Mouse (Mus musculus): Measurements from ENCODE around the gene Tmub1. TPM values are rescaled to one million over a fixed set of nuclear protein-coding genes. Genes with fewer than 3 reads are reported as not detected.
"Not testable (repeated sequence)": the region's sequence is repeated elsewhere in the genome, so short reads cannot be mapped to it uniquely, and the experiment has no call there.

The Tmub1 gene
- polyA plus RNA-seq, 1 experiment from 2014 or later: 63.7 TPM

DNA sequence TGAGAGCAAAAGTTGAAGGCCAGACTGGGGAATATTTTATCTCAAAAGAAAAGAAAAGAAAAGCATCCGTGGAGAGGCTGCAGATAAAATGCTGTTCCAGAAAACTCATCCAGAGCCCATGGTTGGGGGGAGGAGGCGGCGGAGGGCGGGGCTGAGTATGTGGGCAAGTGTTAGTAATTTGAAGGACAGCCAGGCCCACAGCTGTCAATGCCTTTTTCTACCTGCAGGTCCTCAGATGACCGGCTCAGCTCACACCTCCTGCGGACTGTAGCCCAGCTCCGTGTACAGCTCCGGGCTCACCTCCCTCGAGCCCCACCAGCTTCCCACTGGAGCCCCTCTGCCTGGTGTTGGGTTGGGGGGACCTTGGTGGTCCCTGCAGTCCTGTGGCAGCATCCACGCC lies 48.0 kb downstream of the Tmub1 start:
- WGBS: 87% methylated on average over 10 of the region's 10 CpGs
- peaks cover 5% of the 10 kb centered on the region; the same call in 1 of the 2 replicates for H3K36me3 ChIP-seq (replicated peaks)
- H3K4me3 ChIP-seq: no peak overlapping the region
- no peak overlapping the region for H3K9ac ChIP-seq
- no peaks in the 10 kb centered on the region for H3K9me3 ChIP-seq
- H3K4me2 ChIP-seq: no peak overlapping the region
- no peak for ATAC-seq (replicated peaks)
- no peaks in the 10 kb centered on the region for H3K27me3 ChIP-seq (replicated peaks)
- H3K27ac ChIP-seq: no peak overlapping the region
- peaks cover 7% of the 10 kb centered on the region; the same call in 1 of the 2 replicates for H3K4me1 ChIP-seq

DNA sequence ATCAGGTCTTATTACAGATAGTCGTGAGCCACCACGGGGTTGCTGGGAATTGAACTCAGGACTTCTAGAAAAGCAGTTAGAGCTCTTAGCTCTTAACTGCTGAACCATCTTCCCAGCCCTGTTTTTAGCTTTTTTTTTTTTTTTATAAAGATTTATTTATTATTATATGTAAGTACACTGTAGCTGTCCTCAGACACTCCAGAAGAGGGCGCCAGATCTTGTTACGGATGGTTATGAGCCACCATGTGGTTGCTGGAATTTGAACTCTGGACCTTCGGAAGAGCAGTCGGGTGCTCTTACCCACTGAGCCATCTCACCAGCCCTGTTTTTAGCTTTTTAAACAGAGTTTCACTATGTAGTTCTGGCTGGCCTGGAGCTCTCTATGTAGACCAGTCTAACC lies 51.4 kb downstream of the Tmub1 start:
- not testable (repeated sequence) for H3K9ac ChIP-seq; H3K4me3 ChIP-seq; H3K9me3 ChIP-seq; H3K36me3 ChIP-seq (replicated peaks); H3K4me2 ChIP-seq; ATAC-seq (replicated peaks); H3K27ac ChIP-seq; H3K27me3 ChIP-seq (replicated peaks)
- peaks cover 15% of the 10 kb centered on the region; the same call in 1 of the 2 replicates for H3K4me1 ChIP-seq
- 88% methylated on average over 6 of the region's 6 CpGs for WGBS

Other genes with a start within 250 kb of the Tmub1 start
- 11.8 and 13.9 TPM in 2 replicates for gene Kcnh2, start 96.2 kb downstream of the Tmub1 start, polyA plus RNA-seq (2015; fragmentation: Nextera tagmentation; extraction: Ambion mirVana)
- 10.9 and 11.9 TPM in 2 replicates for gene Nos3, start 83.0 kb downstream of the Tmub1 start, polyA plus RNA-seq (2015; fragmentation: Nextera tagmentation; extraction: Ambion mirVana)
- 2.3 and 2.9 TPM in 2 replicates for gene Atg9b, start 55.7 kb downstream of the Tmub1 start, polyA plus RNA-seq (2015; fragmentation: Nextera tagmentation; extraction: Ambion mirVana)
- gene Abcb8, start 54.2 kb downstream of the Tmub1 start, polyA plus RNA-seq (2015; fragmentation: Nextera tagmentation; extraction: Ambion mirVana): 57.1 and 60.0 TPM in 2 replicates
- 0.20 and 0.35 TPM in 2 replicates for gene Asic3, start 34.5 kb downstream of the Tmub1 start, polyA plus RNA-seq (2015; fragmentation: Nextera tagmentation; extraction: Ambion mirVana)
- 120 and 121 TPM in 2 replicates for gene Cdk5, start 24.3 kb downstream of the Tmub1 start, polyA plus RNA-seq (2015; fragmentation: Nextera tagmentation; extraction: Ambion mirVana)
- gene Slc4a2, start 24.0 kb downstream of the Tmub1 start, polyA plus RNA-seq (2015; fragmentation: Nextera tagmentation; extraction: Ambion mirVana): 23.1 and 26.1 TPM in 2 replicates
- gene Fastk, start 2.6 kb downstream of the Tmub1 start, polyA plus RNA-seq (2015; fragmentation: Nextera tagmentation; extraction: Ambion mirVana): 96.6 and 104 TPM in 2 replicates
- 122 and 124 TPM in 2 replicates for gene Agap3, start 4.3 kb upstream of the Tmub1 start, polyA plus RNA-seq (2015; fragmentation: Nextera tagmentation; extraction: Ambion mirVana)
- gene Gbx1, start 79.3 kb upstream of the Tmub1 start, polyA plus RNA-seq (2015; fragmentation: Nextera tagmentation; extraction: Ambion mirVana): 0.29 and 0.44 TPM in 2 replicates
- 0.06 and 0.11 TPM in 2 replicates for gene Asb10, start 93.1 kb upstream of the Tmub1 start, polyA plus RNA-seq (2015; fragmentation: Nextera tagmentation; extraction: Ambion mirVana)
- gene 4931409K22Rik, start 109.0 kb upstream of the Tmub1 start, polyA plus RNA-seq (2015; fragmentation: Nextera tagmentation; extraction: Ambion mirVana): 0.06 TPM in 1 of 2 replicates, not detected in the other
- 83.8 and 86.4 TPM in 2 replicates for gene Abcf2, start 129.6 kb upstream of the Tmub1 start, polyA plus RNA-seq (2015; fragmentation: Nextera tagmentation; extraction: Ambion mirVana)
- 22.1 and 23.0 TPM in 2 replicates for gene Chpf2, start 138.9 kb upstream of the Tmub1 start, polyA plus RNA-seq (2015; fragmentation: Nextera tagmentation; extraction: Ambion mirVana)
- 182 and 186 TPM in 2 replicates for gene Smarcd3, start 176.6 kb upstream of the Tmub1 start, polyA plus RNA-seq (2015; fragmentation: Nextera tagmentation; extraction: Ambion mirVana)
- gene Nub1, start 237.7 kb upstream of the Tmub1 start, polyA plus RNA-seq (2015; fragmentation: Nextera tagmentation; extraction: Ambion mirVana): 47.5 and 48.7 TPM in 2 replicates

Measured in midbrain, embryonic 15.5 days (tissue).